Mouse (Mus musculus) embryo, embryonic 10.5 days (tissue): Measurements from ENCODE around the gene Capns1.
A peak's percentile ranks its signal among the peaks of the same experiment; 100 is the strongest.
"Not testable (repeated sequence)": the region's sequence is repeated elsewhere in the genome, so short reads cannot be mapped to it uniquely, and the experiment has no call there.

Experiments
- DNase-seq: peaks from one replicate; pipeline ENCODE4 v3.0.0-alpha.2; 2015; ENCODE audit warnings: low spot score

Capns1 gene

DNA sequence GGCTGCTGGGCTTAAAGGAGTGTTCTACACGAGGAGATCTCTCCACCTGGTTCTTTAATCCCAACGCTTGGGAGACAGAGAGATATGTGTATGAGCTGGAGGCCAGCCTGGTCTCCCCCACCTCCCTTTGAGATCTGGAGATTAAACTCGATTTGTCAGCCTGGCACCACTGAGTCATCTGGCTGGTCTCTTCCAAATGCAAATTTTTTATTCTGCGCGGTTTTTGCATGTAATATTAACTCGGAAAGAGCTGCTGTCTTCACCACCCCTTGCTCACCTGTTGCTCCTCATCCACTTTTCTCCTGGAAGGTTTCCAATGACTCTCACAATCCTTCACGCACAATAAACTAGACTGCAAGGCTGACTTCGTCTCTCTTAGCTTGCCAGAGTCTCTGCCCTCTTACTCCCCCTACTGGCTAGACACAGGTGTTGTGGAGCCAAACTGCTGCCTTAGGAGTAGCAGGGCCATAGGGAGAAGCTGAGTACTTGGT, at the start of gene Capns1:
Gene Capns1, minus strand, starts transcription at position 331 of the 491 bp plus-strand sequence.
- DNase-seq, result peak; percentile 93

DNA sequence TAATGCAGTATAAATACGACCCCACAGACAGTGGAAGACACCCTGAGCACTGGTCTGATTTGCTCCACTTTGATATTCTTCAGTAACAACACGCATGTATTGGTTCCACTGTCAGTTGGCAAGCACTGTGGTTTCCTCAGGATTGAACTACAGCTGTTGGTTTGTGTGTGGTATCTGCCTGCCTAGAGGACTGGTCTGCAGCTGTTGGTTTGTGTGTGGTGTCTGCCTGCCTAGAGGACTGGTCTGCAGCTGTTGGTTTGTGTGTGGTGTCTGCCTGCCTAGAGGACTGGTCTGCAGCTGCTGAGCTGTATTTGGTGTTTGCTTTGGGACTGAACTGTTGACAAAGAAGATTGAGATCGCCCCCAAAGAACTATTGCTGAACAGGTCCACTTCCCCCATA, 38.8 kb upstream of the Capns1 start:
- DNase-seq, result not testable (repeated sequence)

DNA sequence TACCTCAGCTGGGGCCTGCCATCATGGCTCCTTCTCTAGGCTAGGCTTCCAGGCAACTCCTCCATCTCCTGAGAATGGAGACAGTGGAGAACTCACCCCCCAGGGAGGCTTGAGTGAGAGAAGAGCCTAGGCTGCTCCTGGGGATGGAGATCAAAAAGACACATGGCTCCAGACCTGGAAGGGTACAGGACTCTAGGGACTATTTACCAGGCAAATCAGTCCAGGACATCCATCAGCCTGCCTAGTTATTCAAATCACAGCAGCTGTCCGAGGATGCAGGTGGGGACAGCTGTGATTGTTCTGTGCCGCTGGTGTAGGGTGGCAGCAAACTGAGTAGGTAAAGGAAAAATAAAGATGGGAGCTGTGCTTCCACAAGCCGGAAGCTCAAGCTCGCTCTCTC, 37.0 kb upstream of the Capns1 start, which contains the start of gene Ovol3:
Gene Ovol3, minus strand, starts transcription at position 101 of the 400 bp plus-strand sequence.
- no peak for DNase-seq

- no peak for DNase-seq
Measured at GRCm38 (mm10) chr7:30235091-30235490, 36.5 kb upstream of the Capns1 start.

GRCm38 (mm10) chr7:30234276-30234858, 35.8 kb upstream of the Capns1 start:
- DNase-seq, result no peak

GRCm38 (mm10) chr7:30233387-30233786, 34.8 kb upstream of the Capns1 start:
- no peak for DNase-seq

DNA sequence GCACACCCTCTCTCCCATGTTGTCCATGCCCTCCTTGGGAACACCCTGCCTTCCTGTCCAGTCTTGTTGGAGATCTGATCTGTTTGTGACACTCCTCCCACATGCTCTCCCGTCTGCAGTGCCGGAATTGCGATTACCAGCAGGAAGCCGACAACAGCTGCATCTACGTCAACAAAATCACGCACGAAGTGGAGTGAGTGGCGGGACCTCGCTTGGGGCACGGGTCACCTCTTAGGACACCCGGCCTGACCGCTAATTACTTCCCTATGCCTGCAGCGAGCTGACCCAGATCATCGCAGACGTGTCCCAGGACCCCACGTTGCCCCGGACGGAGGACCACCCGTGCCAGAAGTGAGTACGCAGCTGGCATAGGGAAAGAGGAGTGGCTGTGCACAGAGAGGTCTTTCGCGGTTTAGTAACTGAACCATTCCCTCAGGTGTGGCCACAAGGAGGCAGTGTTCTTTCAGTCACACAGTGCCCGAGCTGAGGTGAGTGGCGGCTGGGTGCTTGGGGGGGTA, 34.1 kb upstream of the Capns1 start:
- DNase-seq, result peak; percentile 79

DNA sequence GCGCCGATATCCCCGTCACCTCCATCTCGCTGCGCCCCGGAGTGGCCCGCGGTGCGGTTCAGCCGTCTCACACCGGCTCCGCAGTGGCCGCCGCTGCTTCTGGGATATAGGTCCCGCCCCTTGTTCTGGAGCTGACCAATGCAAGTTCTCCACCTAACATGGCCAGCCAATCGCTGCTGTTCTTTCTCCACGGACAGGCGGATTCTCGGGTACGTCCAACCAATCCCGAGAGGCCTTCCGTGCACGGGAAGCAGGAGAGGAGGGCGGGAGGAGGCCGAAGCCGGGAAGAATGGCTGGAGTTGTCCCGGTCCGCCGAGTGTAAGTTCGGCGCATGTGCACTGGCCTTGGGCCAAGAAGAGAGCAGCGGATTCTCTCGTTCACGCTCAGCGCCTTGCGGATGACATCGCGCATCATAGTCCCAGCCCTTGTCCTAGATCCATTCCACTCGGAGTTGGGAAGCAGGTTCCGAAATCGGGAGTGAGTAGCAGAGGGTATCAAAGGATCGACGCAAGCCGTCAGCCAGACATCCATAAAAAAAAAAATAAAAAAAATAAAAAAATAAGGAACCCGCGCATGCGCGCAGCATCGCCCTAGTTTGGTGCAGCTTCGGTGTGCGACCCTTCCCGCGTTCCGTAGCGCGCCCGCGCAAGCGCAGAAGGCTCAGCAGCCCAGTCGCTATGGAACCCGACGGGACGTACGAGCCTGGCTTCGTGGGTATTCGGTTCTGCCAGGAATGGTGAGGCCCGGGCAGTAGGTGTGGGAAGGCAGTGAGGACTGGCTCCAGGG, 33.3 kb upstream of the Capns1 start, which contains the start of the genes Polr2i and Tbcb:
Gene Polr2i, plus strand, starts transcription at position 280 of the 786 bp plus-strand sequence.
Gene Tbcb, minus strand, starts transcription at position 604 of the 786 bp plus-strand sequence.
- DNase-seq, result peak; percentile 98

DNA sequence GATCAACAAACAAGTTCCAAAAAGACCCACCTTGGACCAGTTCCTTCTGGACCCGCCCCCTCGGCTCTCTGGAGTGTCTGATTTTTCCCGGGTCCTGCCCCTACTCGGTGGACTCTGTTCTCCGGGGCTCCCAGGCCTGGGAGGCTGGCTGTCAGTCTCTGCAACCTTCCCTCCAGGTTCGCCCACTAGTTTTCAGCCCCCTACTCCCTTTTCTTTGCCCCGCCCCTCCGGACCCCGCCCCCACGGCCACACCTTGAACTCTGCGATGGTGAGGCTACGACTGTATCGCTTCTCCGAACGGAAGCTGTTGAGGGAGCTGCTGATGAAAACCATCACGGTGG, 32.7 kb upstream of the Capns1 start:
- no peak for DNase-seq

GRCm38 (mm10) chr7:30224206-30224605, 25.6 kb upstream of the Capns1 start:
- DNase-seq, result no peak

DNA sequence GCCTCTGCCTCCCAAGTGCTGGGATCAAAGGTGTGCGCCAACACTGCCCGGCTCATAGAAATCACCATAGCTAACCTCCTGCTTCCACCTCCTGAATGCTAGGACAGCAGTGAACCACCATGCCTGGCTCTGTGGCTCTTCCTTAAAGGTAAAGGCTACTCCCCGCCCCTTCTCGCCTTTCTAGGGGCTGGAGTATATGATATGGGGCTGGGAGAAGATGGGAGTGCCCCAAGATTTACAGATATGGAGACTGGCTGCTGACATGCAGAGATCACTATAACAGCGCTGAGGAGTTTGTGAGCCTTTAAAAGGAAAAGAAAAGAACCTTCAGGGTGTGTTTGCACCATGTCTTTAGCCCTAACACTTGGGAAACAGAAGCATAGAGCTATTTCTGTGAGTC, 23.6 kb upstream of the Capns1 start:
- no peak for DNase-seq

DNA sequence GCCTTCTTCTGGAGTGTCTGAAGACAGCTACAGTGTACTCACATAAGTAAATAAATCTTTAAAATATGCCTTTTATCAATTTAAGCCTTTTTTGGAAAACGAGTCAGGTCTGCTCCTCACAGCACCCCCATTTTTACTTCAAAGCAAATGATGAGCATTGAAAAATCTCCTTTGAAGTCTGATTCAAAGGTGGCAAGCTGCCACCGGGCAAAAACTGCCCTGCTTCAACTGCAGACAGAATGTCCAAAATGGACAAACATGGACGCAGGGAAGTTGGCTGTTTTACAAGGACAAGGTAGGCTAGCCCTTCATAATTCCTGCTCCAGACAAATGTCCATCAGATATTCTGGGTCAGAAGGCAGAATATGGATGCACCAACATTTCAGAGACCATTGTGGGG, 22.8 kb upstream of the Capns1 start:
- no peak for DNase-seq

DNA sequence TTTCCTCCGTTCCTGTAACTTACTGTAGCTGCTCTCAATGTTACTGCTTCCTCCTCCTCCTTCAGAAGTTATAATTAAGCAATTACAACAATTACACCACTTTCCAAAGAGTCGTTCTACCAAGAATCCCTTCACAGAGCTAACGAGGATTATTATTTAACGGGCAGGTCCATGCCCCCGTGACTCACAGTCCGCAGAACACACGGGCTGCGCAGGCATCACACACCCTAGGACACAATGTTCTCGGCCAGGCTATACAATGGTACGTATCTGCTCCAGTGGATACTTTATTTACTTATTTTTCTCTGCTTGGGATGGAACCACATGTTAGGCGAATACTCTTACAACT, 21.4 kb upstream of the Capns1 start:
- no peak for DNase-seq

DNA sequence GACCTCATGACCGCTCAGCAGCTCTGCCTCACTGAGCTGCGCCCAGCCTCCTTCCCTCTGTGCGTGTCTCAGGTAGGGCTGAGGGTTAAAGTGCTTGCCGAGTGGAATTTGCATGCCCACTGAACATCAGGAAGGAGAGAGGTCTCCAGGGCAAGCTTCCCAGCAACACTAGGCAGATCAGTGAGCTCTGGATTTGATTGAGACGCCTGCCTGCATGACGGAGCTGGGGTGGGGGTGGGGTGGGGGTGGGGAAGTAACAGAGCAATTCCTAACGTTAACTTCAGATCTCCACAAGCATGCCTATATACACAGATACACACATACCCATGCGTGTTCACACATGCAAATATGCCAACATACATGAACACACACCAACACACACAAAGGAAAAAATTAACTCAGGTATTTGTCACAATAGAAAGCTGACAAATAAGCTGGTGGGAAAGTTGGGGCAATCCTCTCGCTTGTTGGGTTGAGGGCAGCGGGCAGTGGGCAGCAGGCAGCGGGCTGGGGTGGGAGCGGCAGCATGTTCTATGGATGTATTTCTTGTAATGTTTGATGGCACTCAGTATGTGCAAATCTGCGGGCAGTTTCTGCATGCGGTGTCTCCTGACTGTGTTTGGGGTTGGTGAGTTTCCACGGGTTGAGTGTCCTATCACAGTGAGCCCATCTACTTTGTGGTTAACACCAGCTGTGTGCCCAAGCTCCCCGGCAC, 20.8 kb upstream of the Capns1 start:
- peak; percentile 79 for DNase-seq

DNA sequence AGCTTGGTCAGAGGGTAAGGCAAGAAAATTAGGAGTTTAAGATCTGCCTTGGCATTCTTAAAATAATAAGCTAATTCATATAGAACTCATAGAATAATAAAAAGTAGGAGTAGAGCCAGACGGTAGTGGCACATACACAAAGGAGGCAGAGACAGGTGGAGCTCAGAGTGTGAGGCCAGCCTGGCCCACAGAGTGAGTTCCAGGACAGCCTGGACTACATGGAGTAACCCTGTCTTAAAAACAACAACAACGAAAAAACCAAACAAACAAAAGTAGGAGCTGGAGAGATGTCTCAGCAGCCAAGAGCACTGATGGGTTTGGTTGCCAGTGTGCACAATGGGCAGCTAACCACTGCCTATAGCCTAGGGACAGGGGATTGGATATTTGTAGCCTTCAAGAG, 18.7 kb upstream of the Capns1 start:
- no peak for DNase-seq

GRCm38 (mm10) chr7:30216723-30217151, 18.1 kb upstream of the Capns1 start:
- DNase-seq, result peak; percentile 95

GRCm38 (mm10) chr7:30215875-30216274, 17.3 kb upstream of the Capns1 start:
- DNase-seq, result no peak

GRCm38 (mm10) chr7:30213881-30214280, 15.3 kb upstream of the Capns1 start:
- DNase-seq, result no peak

DNA sequence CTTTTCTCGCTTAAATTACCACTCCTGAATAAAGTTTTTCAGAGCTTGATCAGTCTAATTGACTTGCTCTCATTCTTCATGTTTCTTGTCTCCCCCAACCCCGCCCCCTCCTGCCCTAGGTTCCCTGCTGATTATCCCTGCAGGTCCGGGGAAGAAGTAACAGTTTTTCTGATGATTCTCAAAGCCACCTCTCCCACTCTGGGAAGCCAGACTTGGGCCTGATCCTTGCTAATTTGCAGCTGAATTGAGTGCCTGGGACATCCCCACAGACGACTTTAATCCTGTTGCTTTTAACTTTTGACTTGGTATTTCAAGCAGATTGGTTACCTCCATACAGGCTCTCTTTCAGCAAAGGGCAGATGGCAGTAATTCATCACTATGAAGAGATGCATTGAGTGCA, 12.4 kb upstream of the Capns1 start:
- no peak for DNase-seq

DNA sequence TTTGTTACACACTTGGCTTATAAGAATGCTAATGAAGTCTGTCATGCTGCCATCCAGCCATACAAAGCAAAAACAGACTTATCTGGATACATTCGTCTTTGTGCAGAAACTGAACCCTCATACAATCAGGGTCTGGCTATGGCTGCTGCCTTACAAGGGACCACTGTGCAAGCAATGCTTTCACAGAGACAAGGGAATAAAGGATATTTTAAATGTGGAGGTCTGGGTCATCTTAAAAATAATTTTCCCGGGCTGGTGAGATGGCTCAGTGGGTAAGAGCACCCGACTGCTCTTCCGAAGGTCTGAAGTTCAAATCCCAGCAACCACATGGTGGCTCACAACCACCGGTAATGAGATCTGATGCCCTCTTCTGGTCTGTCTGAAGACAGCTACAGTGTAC, 7.8 kb upstream of the Capns1 start:
- not testable (repeated sequence) for DNase-seq

DNA sequence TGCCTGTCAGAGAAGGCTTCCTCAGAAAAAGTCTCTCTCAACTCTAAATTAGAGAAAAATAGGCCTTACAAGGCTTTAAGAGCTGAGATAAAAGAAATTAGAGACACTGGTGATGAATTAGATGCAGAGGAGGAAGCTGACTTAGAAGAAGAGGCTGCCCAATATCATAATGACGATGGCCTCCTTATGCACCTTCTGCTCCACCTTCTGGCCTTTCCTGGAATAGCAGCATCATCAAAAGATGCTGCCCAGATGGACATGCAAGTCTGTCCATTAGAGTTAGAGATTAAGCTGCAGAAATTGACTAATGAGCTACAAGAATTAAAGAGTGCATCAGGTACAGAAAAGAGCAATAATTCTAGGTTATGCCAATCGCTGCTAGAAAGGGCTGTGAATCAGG, 6.8 kb upstream of the Capns1 start:
- peak; percentile 83 for DNase-seq

DNA sequence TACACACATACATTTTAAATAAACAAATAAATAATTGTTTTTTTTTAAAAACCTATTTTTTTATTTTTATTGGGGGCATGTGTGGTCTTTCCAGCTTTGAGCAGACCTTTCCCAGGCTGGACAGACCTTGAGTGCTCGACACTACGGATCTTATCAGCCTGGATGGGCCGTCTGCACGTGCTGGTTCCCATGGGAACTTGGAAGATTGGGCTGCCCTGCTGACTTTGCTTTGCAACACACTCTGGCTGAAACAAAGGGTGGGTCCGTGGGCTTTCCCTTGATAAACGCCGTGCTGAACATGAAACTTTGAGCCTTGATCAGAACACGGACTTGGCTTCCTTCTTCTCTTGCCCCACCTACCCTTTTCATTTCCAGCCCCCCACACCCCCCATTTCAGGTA, 5.8 kb upstream of the Capns1 start:
- DNase-seq, result no peak
